Mouse (Mus musculus) stomach, embryonic 14.5 days (tissue): Measurements from ENCODE around the gene Ccl12. TPM values are rescaled to one million over a fixed set of nuclear protein-coding genes. Genes with fewer than 3 reads are reported as not detected.

Source experiments
- ATAC-seq: fragments of 200-750 bp; cut with Nextera tagmentation; 2 replicates; pipeline ENCODE4 v1.8.0; 2017; ENCODE audit warnings: low read depth, moderate TSS enrichment; ENCODE audit not compliant: insufficient number of reproducible peaks, insufficient read depth, low FRiP score
- H3K27ac ChIP-seq: fragments of 300-500 bp; sonication (generic); 2 replicates; pipeline ENCODE4 v1.5.1; 2014; ENCODE audit warnings: mild to moderate bottlenecking, low read length, moderate library complexity, mixed read lengths
- H3K27me3 ChIP-seq: fragments of 300-500 bp; sonication (generic); 2 replicates; pipeline ENCODE4 v1.6.1; 2014; ENCODE audit warnings: low read length, control low read depth, mixed read lengths; ENCODE audit not compliant: control insufficient read depth, insufficient read depth
- H3K36me3 ChIP-seq: fragments of 300-500 bp; sonication (generic); 2 replicates; pipeline ENCODE4 v1.6.1; 2014; ENCODE audit warnings: mild to moderate bottlenecking, control low read depth, low read length, moderate library complexity, mixed read lengths; ENCODE audit not compliant: control insufficient read depth, insufficient read depth
- H3K4me1 ChIP-seq: fragments of 300-500 bp; sonication (generic); 2 replicates; pipeline ENCODE4 v1.6.1; 2014; ENCODE audit warnings: low read length, control low read depth, mixed read lengths; ENCODE audit not compliant: control insufficient read depth, insufficient read depth
- H3K4me2 ChIP-seq: fragments of 300-500 bp; sonication (generic); replicated peaks from 2 replicates; pipeline ENCODE4 v1.6.1; 2014; ENCODE audit warnings: low read depth, low read length, control low read depth
- H3K4me3 ChIP-seq: fragments of 300-500 bp; sonication (generic); 2 replicates; pipeline ENCODE4 v1.5.1; 2014; ENCODE audit warnings: low read depth, low read length, control low read depth
- H3K9ac ChIP-seq: fragments of 300-500 bp; sonication (generic); replicated peaks from 2 replicates; pipeline ENCODE4 v1.6.1; 2014; ENCODE audit warnings: low read depth, mild to moderate bottlenecking, control low read depth, low read length, moderate library complexity, mixed read lengths
- H3K9me3 ChIP-seq: fragments of 300-500 bp; sonication (generic); 2 replicates; pipeline ENCODE4 v1.6.1; 2016; ENCODE audit warnings: low read depth, low read length, control low read depth; ENCODE audit not compliant: control insufficient read depth
- WGBS: fragments of 180-500 bp; shearing (Covaris S2); extraction: QIAGEN DNeasy Blood & Tissue Kit; methylation state at CpG from one replicate; pipeline ENCODE4 v1.1.7; 2014; 5-methylcytosine and 5-hydroxymethylcytosine counted together
- polyA plus RNA-seq: library from polyadenylated mRNA; unstranded; fragments of >200 nt; fragmentation: Nextera tagmentation; extraction: Ambion mirVana; gene quantifications from 2 replicates; pipeline ENCODE4 v1.2.1, GENCODE M21; 2014

Gene Ccl12
- polyA plus RNA-seq, 1 experiment from 2014 or later: 5.7 TPM

DNA sequence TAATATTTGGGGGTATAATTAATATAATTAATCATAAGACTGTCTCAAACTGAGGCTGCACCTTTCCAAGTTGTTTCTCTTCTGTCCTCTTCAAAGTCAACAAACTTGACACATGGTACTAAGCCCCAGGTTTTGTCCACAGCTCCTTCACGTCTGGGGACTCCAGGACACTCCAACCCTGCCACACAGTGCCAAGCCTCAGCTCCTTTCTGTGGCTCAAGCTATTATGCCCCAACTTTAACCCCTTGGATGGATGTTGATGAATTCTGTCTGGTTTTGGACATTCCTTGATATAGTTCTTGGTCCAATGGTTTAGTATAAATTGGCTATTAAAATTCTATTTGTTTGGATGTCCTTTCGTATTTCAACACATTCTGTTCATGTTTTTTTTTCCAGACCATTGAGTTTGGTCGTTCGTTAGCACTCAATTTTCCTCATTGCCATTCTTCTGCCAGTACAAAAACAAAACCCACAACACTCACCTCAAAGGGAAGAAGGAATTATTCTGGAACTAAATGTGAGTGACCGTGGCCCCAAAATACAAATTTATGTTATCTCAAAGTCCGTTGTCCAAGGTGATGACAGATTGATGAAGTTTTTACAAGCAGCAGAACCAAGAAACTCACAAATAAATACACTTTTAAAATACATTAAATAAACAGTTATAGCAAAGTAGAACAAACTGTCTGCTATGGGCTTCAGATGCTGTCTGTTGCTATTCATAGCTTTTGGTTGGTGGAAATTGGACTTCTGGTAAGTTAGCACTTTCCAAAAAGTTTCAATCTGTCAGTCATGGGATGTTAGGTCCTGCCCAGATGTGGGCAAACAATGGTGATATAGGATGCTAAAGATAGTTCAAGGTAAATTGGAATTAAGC is 9.0 kb downstream of the Ccl12 start:
- no peaks in the 10 kb centered on the region for H3K9me3 ChIP-seq
- H3K36me3 ChIP-seq: no peaks in the 10 kb centered on the region
- no peak overlapping the region for H3K4me2 ChIP-seq
- H3K4me3 ChIP-seq: no peak overlapping the region
- no peak overlapping the region for H3K27ac ChIP-seq
- ATAC-seq: no peak
- no peaks in the 10 kb centered on the region for H3K4me1 ChIP-seq
- no peaks in the 10 kb centered on the region for H3K27me3 ChIP-seq
- no peak overlapping the region for H3K9ac ChIP-seq
- WGBS: 65% methylated on average over 6 of the region's 6 CpGs

DNA sequence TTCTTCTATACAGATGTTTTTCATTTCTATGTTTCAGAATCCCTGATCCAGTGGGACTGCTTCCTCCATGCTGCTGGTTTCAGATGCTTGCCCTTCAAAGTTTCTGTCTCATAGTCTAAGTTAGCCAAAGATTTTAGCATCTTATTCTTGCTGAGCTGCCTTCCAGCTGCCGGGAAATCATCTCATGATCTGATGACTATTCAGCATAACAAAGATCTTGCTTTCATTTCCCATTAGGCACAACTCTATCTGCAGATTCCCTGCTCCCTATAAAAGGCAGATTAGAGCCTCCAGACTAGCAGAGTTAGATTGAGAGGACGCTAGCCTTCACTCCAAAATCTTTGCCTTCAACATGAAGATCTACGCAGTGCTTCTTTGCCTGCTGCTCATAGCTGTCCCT is 13.2 kb downstream of the Ccl12 start, which contains the start of gene Ccl8:
TSS of gene Ccl8 (plus strand) at position 301 of the 400 bp plus-strand sequence.
- Histone ChIP-seq H3K4me1 (no peaks in the 10 kb centered on the region), H3K27me3 (no peaks in the 10 kb centered on the region), H3K4me3 (no peak within 1 kb of the TSS), H3K9ac (no peak within 1 kb of the TSS), H3K36me3 (no peaks in the 10 kb centered on the region), H3K9me3 (no peaks in the 10 kb centered on the region), H3K4me2 (no peak within 1 kb of the TSS), H3K27ac (no peak within 1 kb of the TSS)
- 88% methylated on average over 3 of the region's 3 CpGs for WGBS
- ATAC-seq: no peak

DNA sequence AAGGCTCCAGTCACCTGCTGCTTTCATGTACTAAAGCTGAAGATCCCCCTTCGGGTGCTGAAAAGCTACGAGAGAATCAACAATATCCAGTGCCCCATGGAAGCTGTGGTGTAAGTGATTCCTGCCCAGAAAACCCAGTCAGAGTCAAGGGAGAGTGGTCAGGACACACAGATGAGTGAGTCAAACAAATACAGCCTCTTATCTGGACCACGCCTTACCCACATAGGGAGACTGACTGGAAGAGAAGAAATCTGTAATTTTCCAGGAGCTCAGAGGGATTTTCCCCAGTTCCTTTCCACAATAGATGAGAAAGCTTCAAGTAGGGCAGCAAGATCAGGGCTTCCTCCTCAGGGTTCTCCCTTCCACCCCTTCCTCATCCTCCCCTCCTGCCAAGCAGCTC is 14.4 kb downstream of the Ccl12 start:
- no peaks in the 10 kb centered on the region for H3K9me3 ChIP-seq
- no peaks in the 10 kb centered on the region for H3K36me3 ChIP-seq
- ATAC-seq: no peak
- no peak overlapping the region for H3K27ac ChIP-seq
- no peak overlapping the region for H3K4me3 ChIP-seq
- H3K27me3 ChIP-seq: no peaks in the 10 kb centered on the region
- no peak overlapping the region for H3K4me2 ChIP-seq
- 77% methylated on average over 3 of the region's 3 CpGs for WGBS
- H3K9ac ChIP-seq: no peak overlapping the region
- no peaks in the 10 kb centered on the region for H3K4me1 ChIP-seq

DNA sequence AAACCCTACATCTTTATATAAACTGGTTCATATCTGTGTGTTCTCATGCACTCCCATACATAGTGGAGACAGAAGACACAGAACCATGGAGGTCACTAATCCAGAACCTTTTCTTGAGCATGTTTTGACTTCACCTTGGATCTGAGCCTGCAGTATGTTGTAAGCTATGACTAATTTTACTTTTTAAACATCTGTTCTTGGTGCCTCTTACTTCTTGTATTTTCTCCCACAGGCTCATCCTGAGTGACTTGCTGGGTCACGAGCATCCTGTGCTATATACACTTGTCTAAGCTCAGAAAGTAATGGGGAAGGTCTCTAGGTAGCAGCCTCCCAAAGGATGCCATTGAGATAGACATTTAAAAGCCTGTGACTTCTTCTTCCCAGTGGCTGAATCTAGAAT is 31.3 kb downstream of the Ccl12 start:
- Histone ChIP-seq H3K27me3 (peaks cover 4% of the 10 kb centered on the region; the same call in 1 of the 2 replicates), H3K27ac (no peak overlapping the region), H3K9ac (no peak overlapping the region), H3K9me3 (no peaks in the 10 kb centered on the region), H3K4me3 (no peak overlapping the region), H3K4me2 (no peak overlapping the region), H3K36me3 (no peaks in the 10 kb centered on the region), H3K4me1 (no peaks in the 10 kb centered on the region)
- WGBS: 77% methylated on average over 1 of the region's 1 CpGs
- no peak for ATAC-seq

DNA sequence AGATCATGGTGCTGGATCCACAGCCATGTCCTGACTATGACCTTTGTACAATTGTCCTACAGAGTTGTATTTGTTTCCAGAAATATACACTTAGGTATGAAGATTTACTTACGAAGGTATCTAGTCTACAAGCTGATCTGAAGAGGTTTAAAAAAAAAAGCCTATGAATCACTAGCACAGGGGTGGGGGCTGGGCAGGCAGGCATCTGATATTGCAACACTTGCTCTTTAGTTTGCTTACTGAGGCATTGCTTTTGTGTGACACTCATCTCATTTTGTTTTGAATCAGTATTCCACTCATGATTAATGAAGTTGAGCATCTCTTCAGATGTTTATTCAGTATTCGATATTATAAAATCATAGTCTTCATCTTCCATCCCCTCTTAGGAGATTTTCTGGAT is 34.6 kb downstream of the Ccl12 start:
- whole genome bisulfite sequencing: 91% methylated on average over 2 of the region's 2 CpGs
- Histone ChIP-seq H3K27ac (no peak overlapping the region), H3K36me3 (no peaks in the 10 kb centered on the region), H3K4me2 (no peak overlapping the region), H3K4me3 (no peak overlapping the region), H3K27me3 (peaks cover 4% of the 10 kb centered on the region; the same call in 1 of the 2 replicates), H3K9me3 (no peaks in the 10 kb centered on the region), H3K4me1 (peaks cover 8% of the 10 kb centered on the region), H3K9ac (no peak overlapping the region)
- ATAC-seq: no peak

DNA sequence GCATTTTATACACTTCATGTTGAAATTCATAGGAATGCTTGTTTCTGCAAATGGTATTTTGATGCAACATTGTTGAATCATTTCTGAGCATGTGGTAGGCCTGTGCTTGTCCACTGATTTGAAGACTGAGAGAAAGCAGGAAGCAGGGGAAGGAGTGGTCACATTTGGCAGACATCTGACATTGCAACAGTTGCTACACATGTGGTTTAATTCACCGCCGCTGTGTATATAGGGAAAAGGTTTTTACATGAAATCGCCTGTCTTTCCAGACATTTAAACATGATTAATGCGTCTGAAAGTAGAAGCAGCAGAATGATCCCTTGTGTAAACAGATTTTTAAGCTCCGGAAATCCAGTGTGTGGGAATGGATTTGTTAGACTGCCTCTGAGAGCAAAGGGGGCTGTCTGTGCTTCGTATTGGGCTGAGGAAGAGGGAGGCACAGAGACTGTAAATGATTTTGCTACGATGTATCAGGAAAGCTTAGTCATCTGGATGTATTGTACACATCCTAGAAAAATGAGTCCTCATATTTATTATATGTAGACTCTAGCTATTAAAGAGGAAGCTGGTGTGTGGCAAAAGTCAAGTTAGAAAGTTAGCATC is 37.9 kb downstream of the Ccl12 start:
- Histone ChIP-seq H3K9me3 (no peaks in the 10 kb centered on the region), H3K9ac (no peak overlapping the region), H3K4me3 (no peak overlapping the region), H3K27me3 (peaks cover 4% of the 10 kb centered on the region; the same call in 1 of the 2 replicates), H3K36me3 (no peaks in the 10 kb centered on the region), H3K27ac (peak overlapping the region; percentile 58; the same call in 1 of the 2 replicates), H3K4me1 (peaks cover 8% of the 10 kb centered on the region), H3K4me2 (no peak overlapping the region)
- ATAC-seq: peak; percentile 79; the same call in 1 of the 2 replicates
- 8% methylated on average over 7 of the region's 7 CpGs for WGBS

Other genes starting within 250 kb of the Ccl12 start
- not detected in 2 replicates for gene 5530401A14Rik, start 241.2 kb upstream of the Ccl12 start, polyA plus RNA-seq
- gene Asic2, start 133.4 kb upstream of the Ccl12 start, polyA plus RNA-seq: 0.22 and 0.27 TPM in 2 replicates
- gene Ccl2, start 66.3 kb upstream of the Ccl12 start, polyA plus RNA-seq: 7.0 and 7.2 TPM in 2 replicates
- gene Gm17268, start 63.3 kb upstream of the Ccl12 start, polyA plus RNA-seq: not detected in 2 replicates
- 1.2 and 1.9 TPM in 2 replicates for gene Ccl7, start 56.1 kb upstream of the Ccl12 start, polyA plus RNA-seq
- gene Ccl11, start 44.0 kb upstream of the Ccl12 start, polyA plus RNA-seq: 99.4 and 100 TPM in 2 replicates
- gene Ccl8, start 13.3 kb downstream of the Ccl12 start, polyA plus RNA-seq: not detected in 2 replicates
- gene Ccl1, start 203.8 kb downstream of the Ccl12 start, polyA plus RNA-seq: not detected in 2 replicates